ENCODE assay signal across 16 mouse cellular contexts in genomic region chr8:120448131-120448530, GRCm38 (mm10).
DNase-seq lines count a peak whose midpoint lies in the region; ATAC-seq lines count a peak whose summit lies in the region.
"Had no signal": no experiment of that assay in that cellular context is flagged by ENCODE, and none has a peak within 500 bp of the region (broad histone marks: within the 10 kb centered on the region; RNA-seq: fewer than 3 reads in every experiment).

No protein-coding gene starts in this region.

- H3K27me3 ChIP-seq in forebrain, embryonic 14.5 days (replicated peaks; ENCODE audit: control insufficient read depth, insufficient read depth, low read length), result no peaks in the 10 kb centered on the region
- peaks cover 3% of the 10 kb centered on the region; the same call in 1 of the 2 replicates for H3K27me3 ChIP-seq in neural tube, embryonic 13.5 days

- no peak overlapping the region for H3K9ac ChIP-seq in forebrain, embryonic 14.5 days (ENCODE audit: low read length)
- no peak overlapping the region for H3K9ac ChIP-seq in neural tube, embryonic 13.5 days
- H3K9ac ChIP-seq: heart, embryonic 12.5 days; liver, embryonic 12.5 days had no signal

- H3K36me3 ChIP-seq in forebrain, embryonic 14.5 days (ENCODE audit: control insufficient read depth, insufficient read depth, low read length), result no peaks in the 10 kb centered on the region
- no peaks in the 10 kb centered on the region for H3K36me3 ChIP-seq in neural tube, embryonic 13.5 days
- H3K36me3 ChIP-seq: heart, embryonic 12.5 days; liver, embryonic 12.5 days had no signal

- no peak overlapping the region for H3K4me2 ChIP-seq in forebrain, embryonic 14.5 days (ENCODE audit: low read length)
- no peak overlapping the region for H3K4me2 ChIP-seq in neural tube, embryonic 13.5 days
- H3K4me2 ChIP-seq: heart, embryonic 12.5 days; liver, embryonic 12.5 days had no signal

- peak; percentile 51 to 64 for DNase-seq in cerebellum, postnatal 10 days
- no peak for DNase-seq in cerebellum, postnatal 4 days (ENCODE audit: low spot score in 2 of 2)
- DNase-seq in left cerebral cortex, postnatal 4 days, result peak; percentile 62
- DNase-seq in left cerebral cortex, adult 11 months (ENCODE audit: low spot score), result no peak
- DNase-seq in forebrain, embryonic 14.5 days (ENCODE audit: low spot score), result peak; percentile 62
- no peak for DNase-seq in cerebellum, adult 11 months
- DNase-seq in layer of hippocampus, adult 8-10 months (ENCODE audit: low spot score in 2 of 2), result no peak
- DNase-seq: adrenal gland, postnatal 25 days; gastrocnemius, postnatal 25 days; heart, postnatal 36 days; layer of hippocampus, adult 9-11 months had no signal

- ATAC-seq in forebrain, embryonic 14.5 days, result peak; percentile 19; the same call in 1 of the 2 replicates
- ATAC-seq in neural tube, embryonic 13.5 days (ENCODE audit: low read depth), result peak; percentile 41; the same call in 1 of the 2 replicates
- ATAC-seq: intestine, embryonic 16.5 days; liver, embryonic 12.5 days had no signal

- peaks cover 28% of the 10 kb centered on the region for H3K4me1 ChIP-seq in forebrain, embryonic 14.5 days (ENCODE audit: control insufficient read depth, insufficient read depth, low read length)
- H3K4me1 ChIP-seq in neural tube, embryonic 13.5 days (replicated peaks), result peaks cover 70% of the 10 kb centered on the region

- WGBS in forebrain, embryonic 14.5 days, result 7% methylated on average over 6 of the region's 6 CpGs
- 10% methylated on average over 6 of the region's 6 CpGs for WGBS in neural tube, embryonic 13.5 days

- H3K9me3 ChIP-seq in forebrain, embryonic 14.5 days (replicated peaks; ENCODE audit: control insufficient read depth, low read length), result no peaks in the 10 kb centered on the region
- H3K9me3 ChIP-seq in neural tube, embryonic 13.5 days, result no peaks in the 10 kb centered on the region
- H3K9me3 ChIP-seq: heart, embryonic 12.5 days; liver, embryonic 12.5 days had no signal

- H3K27ac ChIP-seq in forebrain, embryonic 14.5 days (ENCODE audit: low read depth, low read length), result peak overlapping the region; percentile 70
- H3K27ac ChIP-seq in neural tube, embryonic 13.5 days (replicated peaks), result peak overlapping the region; percentile 85
- H3K27ac ChIP-seq: liver, embryonic 12.5 days had no signal

- H3K4me3 ChIP-seq in forebrain, embryonic 14.5 days (ENCODE audit: low read depth, low read length), result no peak overlapping the region
- H3K4me3 ChIP-seq in neural tube, embryonic 13.5 days, result no peak overlapping the region
- H3K4me3 ChIP-seq: heart, embryonic 12.5 days; liver, embryonic 12.5 days; megakaryocyte, embryonic 14.5 days had no signal

- intact Hi-C loops in left cerebral cortex, postnatal 4 days (cut with DNase I), result no loop called here

Comparison
In these comparisons a context has a peak if more than half of its experiments do, and no peak if none do; other contexts are left out.
1. DNase-seq: peak in cerebellum, postnatal 10 days (2 of 2), left cerebral cortex, postnatal 4 days (single experiment) and forebrain, embryonic 14.5 days (single experiment); none in cerebellum, postnatal 4 days (0 of 2), left cerebral cortex, adult 11 months (single experiment), cerebellum, adult 11 months (single experiment) and layer of hippocampus, adult 8-10 months (0 of 2).